Mouse (Mus musculus): ENCODE results near the gene Slf2.

DNA sequence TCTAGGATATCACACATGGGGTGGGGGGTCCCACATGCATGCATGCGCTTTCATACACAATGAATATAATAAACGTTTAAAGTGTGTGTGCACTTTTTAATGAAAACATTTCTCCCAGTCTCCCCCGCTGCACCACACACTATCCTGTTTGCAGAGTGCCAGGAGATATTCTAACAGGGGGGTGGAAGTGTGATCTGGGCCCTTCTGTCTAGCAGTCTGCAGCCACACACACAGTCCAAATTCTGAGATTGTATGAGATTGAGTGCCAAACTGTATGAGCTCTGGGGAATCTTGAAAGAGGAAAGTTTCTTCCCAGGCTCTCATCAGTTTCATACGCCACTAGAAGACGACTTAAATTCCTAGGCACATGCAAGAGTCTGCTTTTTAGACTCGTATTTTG lies 56.9 kb downstream of the Slf2 start:
- TF ChIP-seq CTCF (conservative IDR thresholded peaks at IDR 0.05 in 1 of 2, IDR thresholded peaks at IDR 0.05 in 1 of 2; ENCODE audit: low read depth in 2 of 2, low read length in 2 of 2) (no peak), POLR2A (IDR thresholded peaks at IDR 0.05; ENCODE audit: low read depth, low read length) (no peak), MYC (IDR thresholded peaks at IDR 0.05; ENCODE audit: low read depth, low read length) (no peak), POLR2AphosphoS2 (IDR thresholded peaks at IDR 0.05; ENCODE audit: low read depth, low read length) (no peak), E2F4 (IDR thresholded peaks at IDR 0.05; ENCODE audit: insufficient replicate concordance, low read depth, low read length) (no peak), EP300 (IDR thresholded peaks at IDR 0.05; ENCODE audit: low read length) (no peak), MAX (IDR thresholded peaks at IDR 0.05; ENCODE audit: low read length) (no peak), CHD1 (IDR thresholded peaks at IDR 0.05; ENCODE audit: low read depth, low read length) (no peak), ETS1 (conservative IDR thresholded peaks at IDR 0.05; ENCODE audit: low read depth, low read length) (no peak), IRF4 (IDR thresholded peaks at IDR 0.05; ENCODE audit: low read depth, low read length) (no peak), UBTF (IDR thresholded peaks at IDR 0.05; ENCODE audit: low read depth, low read length) (no peak), ZKSCAN1 (IDR thresholded peaks at IDR 0.05; ENCODE audit: borderline replicate concordance, low read depth, low read length) (no peak), JUN (IDR thresholded peaks at IDR 0.05; ENCODE audit: insufficient read depth, low read depth, low read length) (no peak)
